19 mouse cellular contexts compared by ENCODE assay signal in the genomic region with DNA sequence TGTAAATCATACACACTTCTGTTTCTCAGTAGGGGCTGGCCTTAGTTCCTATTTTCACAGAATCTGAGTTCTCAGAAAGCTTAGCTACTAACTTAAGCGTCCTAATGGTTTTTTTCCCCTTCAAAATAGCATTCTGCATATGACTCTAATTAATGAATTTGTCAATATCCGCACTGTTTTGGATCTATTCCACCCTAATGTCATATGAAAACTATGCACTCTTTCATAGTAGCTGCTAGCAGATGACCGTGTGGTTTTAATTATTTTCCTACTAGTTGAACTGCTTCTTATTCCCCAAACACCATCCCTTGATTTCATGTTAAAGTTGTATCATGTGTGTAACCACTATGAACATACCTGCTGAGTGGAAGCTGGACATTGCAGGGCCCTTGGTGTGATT.
"Had no signal": no experiment of that assay in that cellular context is flagged by ENCODE, and none has a peak within 500 bp of the region (broad histone marks: within the 10 kb centered on the region; RNA-seq: fewer than 3 reads in every experiment).

No protein-coding gene starts in this region.

- H3K27me3 ChIP-seq: limb, embryonic 13.5 days; liver, embryonic 13.5 days; midbrain, embryonic 12.5 days; midbrain, embryonic 15.5 days; neural tube, embryonic 12.5 days; neural tube, embryonic 15.5 days had no signal

- H3K9ac ChIP-seq: limb, embryonic 13.5 days; liver, embryonic 13.5 days; midbrain, embryonic 12.5 days; midbrain, embryonic 15.5 days; neural tube, embryonic 12.5 days; neural tube, embryonic 15.5 days had no signal

- ATAC-seq: midbrain, embryonic 15.5 days had no signal

- H3K27ac ChIP-seq: limb, embryonic 13.5 days; liver, embryonic 13.5 days; midbrain, embryonic 12.5 days; midbrain, embryonic 15.5 days; neural tube, embryonic 12.5 days; neural tube, embryonic 15.5 days; stomach, postnatal 0 days had no signal

- H3K4me1 ChIP-seq: liver, embryonic 13.5 days; midbrain, embryonic 12.5 days; midbrain, embryonic 15.5 days; neural tube, embryonic 12.5 days; neural tube, embryonic 15.5 days had no signal

- H3K36me3 ChIP-seq: limb, embryonic 13.5 days; liver, embryonic 13.5 days; neural tube, embryonic 12.5 days had no signal

- H3K4me3 ChIP-seq: limb, embryonic 13.5 days; liver, embryonic 13.5 days; midbrain, embryonic 12.5 days; midbrain, embryonic 15.5 days; neural tube, embryonic 12.5 days; neural tube, embryonic 15.5 days had no signal

- DNase-seq: kidney, postnatal 14 days; kidney, postnatal 4 days; left cerebral cortex, postnatal 4 days; liver, embryonic 13.5 days; lung, adult 2 months; lung, postnatal 14 days; lung, postnatal 4 days; right cerebral cortex, adult 18-20 months; right cerebral cortex, postnatal 14 days; right cerebral cortex, postnatal 4 days; thymus, adult 2 months; thymus, postnatal 14 days; thymus, postnatal 4 days had no signal

- H3K9me3 ChIP-seq: limb, embryonic 13.5 days; liver, embryonic 13.5 days; midbrain, embryonic 12.5 days; midbrain, embryonic 15.5 days; neural tube, embryonic 12.5 days; neural tube, embryonic 15.5 days had no signal

- H3K4me2 ChIP-seq: limb, embryonic 13.5 days; liver, embryonic 13.5 days; midbrain, embryonic 12.5 days; midbrain, embryonic 15.5 days; neural tube, embryonic 12.5 days; neural tube, embryonic 15.5 days had no signal
